Mouse (Mus musculus): ENCODE measurements at regions not wholly inside any gene's neighbourhood (a gene's known extent, or its start where the extent isn't known, plus 50 kb on each side); places are given as distances from the start of the nearest gene placed in this dataset.

- TF ChIP-seq CTCF (IDR thresholded peaks at IDR 0.05; ENCODE audit: borderline replicate concordance, insufficient read depth, low read depth, low read length) (no peak), POLR2A (IDR thresholded peaks at IDR 0.05; ENCODE audit: borderline replicate concordance, insufficient read depth, low read length) (no peak)
Measured at GRCm38 (mm10) chrX:112964093-112964492, 221.2 kb downstream of the Chm start.
